In the genomic region with DNA sequence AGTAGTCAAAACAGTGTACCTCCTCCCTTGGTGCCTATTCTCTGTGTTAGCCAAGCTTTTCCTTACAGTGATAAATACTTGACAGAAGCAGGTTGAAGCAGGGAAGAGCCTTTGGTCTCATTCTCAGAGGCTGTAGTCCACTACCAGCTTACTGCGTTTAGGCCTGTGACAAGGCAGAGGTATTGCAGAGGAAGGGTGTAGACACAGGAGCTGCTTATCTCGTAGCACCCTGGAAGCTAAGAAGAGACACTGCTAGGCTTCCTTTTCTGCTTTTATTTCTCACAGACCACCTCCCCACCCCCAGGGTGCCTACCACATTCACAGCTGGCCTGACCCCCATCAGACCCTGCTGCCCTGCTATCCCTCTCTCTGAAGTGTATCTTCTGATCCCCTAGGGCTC, we compare ENCODE assay signal across 12 mouse cellular contexts.
"Had no signal": no experiment of that assay in that cellular context is flagged by ENCODE, and none has a peak within 500 bp of the region (broad histone marks: within the 10 kb centered on the region; RNA-seq: fewer than 3 reads in every experiment).

No protein-coding gene starts in this region.

- H3K9me3 ChIP-seq: limb, embryonic 12.5 days; lung, embryonic 15.5 days; neural tube, embryonic 15.5 days had no signal

- H3K4me2 ChIP-seq: limb, embryonic 12.5 days; lung, embryonic 15.5 days; neural tube, embryonic 15.5 days had no signal

- H3K27me3 ChIP-seq: limb, embryonic 12.5 days; lung, embryonic 15.5 days; neural tube, embryonic 15.5 days had no signal

- H3K9ac ChIP-seq: limb, embryonic 12.5 days; lung, embryonic 15.5 days; neural tube, embryonic 15.5 days had no signal

- H3K4me3 ChIP-seq: layer of hippocampus, adult 2 months; limb, embryonic 12.5 days; lung, embryonic 15.5 days; myocyte; neural tube, embryonic 15.5 days had no signal

- H3K4me1 ChIP-seq: limb, embryonic 12.5 days; lung, embryonic 15.5 days; neural tube, embryonic 15.5 days had no signal

- DNase-seq: kidney, adult 11 months; kidney, postnatal 10 days; kidney, postnatal 4 days; lung, postnatal 14 days; midbrain, embryonic 14.5 days; thymus, postnatal 4 days had no signal

- H3K27ac ChIP-seq: layer of hippocampus, adult 2 months; limb, embryonic 12.5 days; lung, embryonic 15.5 days; macrophage; neural tube, embryonic 15.5 days had no signal

- H3K36me3 ChIP-seq: limb, embryonic 12.5 days; lung, embryonic 15.5 days; neural tube, embryonic 15.5 days had no signal
